ENCODE assay signal across 8 mouse cellular contexts in genomic region chr1:85895391-85895837, GRCm38 (mm10). TPM values are rescaled to one million over a fixed set of nuclear protein-coding genes. Genes with fewer than 3 reads are reported as not detected.
DNase-seq lines count a peak whose midpoint lies in the region; TF ChIP-seq lines count a peak whose summit lies in the region.

No protein-coding gene starts in this region.

- no peak for TF ChIP-seq POLR2A in small intestine, adult 2 months (IDR thresholded peaks at IDR 0.05; ENCODE audit: low read depth, low read length)

- H3K9me3 ChIP-seq in limb, embryonic 10.5 days (replicated peaks) = no peaks in the 10 kb centered on the region

- H3K36me3 ChIP-seq in limb, embryonic 10.5 days = peaks cover 5% of the 10 kb centered on the region
- no peaks in the 10 kb centered on the region for H3K36me3 ChIP-seq in small intestine, adult 2 months (ENCODE audit: control insufficient read depth, insufficient read depth, low read length)

- H3K4me3 ChIP-seq in limb, embryonic 10.5 days = peak overlapping the region; percentile 68
- H3K4me3 ChIP-seq in small intestine, adult 2 months (ENCODE audit: low read depth, low read length) = peak overlapping the region; percentile 88

- H3K4me1 ChIP-seq in limb, embryonic 10.5 days = peaks cover 53% of the 10 kb centered on the region
- H3K4me1 ChIP-seq in small intestine, adult 2 months (ENCODE audit: control insufficient read depth, insufficient read depth, insufficient read length, low read length) = peaks cover 3% of the 10 kb centered on the region; the same call in 1 of the 2 replicates

- DNase-seq in left cerebral cortex, adult 18-20 months (ENCODE audit: low spot score in 2 of 2) = peak; percentile 63 to 74
- no peak for DNase-seq in left cerebral cortex, adult 8-10 months (ENCODE audit: low spot score in 2 of 2)
- DNase-seq in cerebellum, postnatal 25 days = peak; percentile 67 to 77
- peak; percentile 42 for DNase-seq in gastrocnemius, postnatal 14 days
- DNase-seq in hindlimb bud, embryonic 11.5 days (ENCODE audit: extremely low spot score, low read depth, low spot score) = peak; percentile 44
- peak; percentile 75 for DNase-seq in limb, embryonic 10.5 days (ENCODE audit: low spot score)
- peak; percentile 77 for DNase-seq in mesoderm, embryonic 11.5 days (ENCODE audit: low read depth, low spot score)

- H3K27me3 ChIP-seq in limb, embryonic 10.5 days (ENCODE audit: low read depth, poor library complexity, severe bottlenecking) = no peaks in the 10 kb centered on the region
- H3K27me3 ChIP-seq in small intestine, adult 2 months (ENCODE audit: control insufficient read depth, insufficient read depth, low read length) = no peaks in the 10 kb centered on the region

- peak overlapping the region; percentile 96 for H3K27ac ChIP-seq in limb, embryonic 10.5 days
- H3K27ac ChIP-seq in small intestine, adult 2 months (ENCODE audit: insufficient read depth, low read depth, low read length) = peak overlapping the region; percentile 13

- TF ChIP-seq CTCF in small intestine, adult 2 months (IDR thresholded peaks at IDR 0.05; ENCODE audit: extremely low read depth, insufficient read length, insufficient replicate concordance, low read depth, low read length) = peak; percentile 64; the same call in 1 of the 2 replicates

- intact Hi-C loops in gastrocnemius, postnatal 14 days (cut with DNase I; ENCODE audit: low total_unique reads) = no loop called here

- 5% methylated on average over 15 of the region's 15 CpGs for WGBS in limb, embryonic 10.5 days
- WGBS in small intestine, adult 2 months = 4% methylated on average over 15 of the region's 15 CpGs

RNA-seq across cellular contexts. Expression of gene Itm2c, which starts 1.3 kb away (rescaled TPM):
- total RNA-seq in left cerebral cortex, adult 18-20 months (2021) = 100 to 1,000 TPM; 731 to 809 TPM
- total RNA-seq in left cerebral cortex, adult 8-10 months (2022) = 100 to 1,000 TPM; 764 to 823 (median 782) TPM
- 10 to 100 TPM; 48.7 to 50.4 TPM for total RNA-seq in gastrocnemius, postnatal 14 days (2021)
- 170 and 188 TPM in 2 replicates for polyA plus RNA-seq in limb, embryonic 10.5 days (2016; fragmentation: Nextera tagmentation; extraction: Ambion mirVana)
- 51.3 and 95.0 TPM in 2 replicates for polyA plus RNA-seq in small intestine, adult 2 months (2012; rRNA removed)

RNA-seq across cellular contexts. Expression of gene 4933407L21Rik, which starts 32.9 kb away (rescaled TPM):
- 1 to 10 TPM; 5.2 to 7.7 TPM for total RNA-seq in left cerebral cortex, adult 18-20 months (2021)
- total RNA-seq in left cerebral cortex, adult 8-10 months (2022) = 1 to 10 TPM; 5.6 to 9.6 (median 6.3) TPM
- total RNA-seq in gastrocnemius, postnatal 14 days (2021) = under 1 TPM; 0.31 to 0.33 TPM
- 0.13 TPM in 1 of 2 replicates, not detected in the other for polyA plus RNA-seq in limb, embryonic 10.5 days (2016; fragmentation: Nextera tagmentation; extraction: Ambion mirVana)
- polyA plus RNA-seq in small intestine, adult 2 months (2012; rRNA removed) = 0.14 TPM in 1 of 2 replicates, not detected in the other

Comparison
In these comparisons a context has a peak if more than half of its experiments do, and no peak if none do; other contexts are left out.
1. DNase-seq: peak in left cerebral cortex, adult 18-20 months (2 of 2), cerebellum, postnatal 25 days (2 of 2), gastrocnemius, postnatal 14 days (single experiment), hindlimb bud, embryonic 11.5 days (single experiment), limb, embryonic 10.5 days (single experiment) and mesoderm, embryonic 11.5 days (single experiment); none in left cerebral cortex, adult 8-10 months (0 of 2).
2. RNA of gene Itm2c, which starts 1.3 kb away (total RNA-seq): 731 to 809 TPM in left cerebral cortex, adult 18-20 months and 764 to 823 TPM in left cerebral cortex, adult 8-10 months; 48.7 to 50.4 TPM in gastrocnemius, postnatal 14 days; every median in the first group is over 10 times any median in the second.
3. RNA of gene 4933407L21Rik, which starts 32.9 kb away (total RNA-seq): 5.2 to 7.7 TPM in left cerebral cortex, adult 18-20 months and 5.6 to 9.6 TPM in left cerebral cortex, adult 8-10 months; 0.31 to 0.33 TPM in gastrocnemius, postnatal 14 days; every median in the first group is over 4 times any median in the second.